Mouse (Mus musculus) neural tube, embryonic 14.5 days (tissue): ENCODE results near the gene Zbtb40. TPM values are rescaled to one million over a fixed set of nuclear protein-coding genes. Genes with fewer than 3 reads are reported as not detected.

Experiments used
- ATAC-seq: fragments of 200-750 bp; cut with Nextera tagmentation; 2 replicates; pipeline ENCODE4 v1.8.0; 2017; ENCODE audit warnings: low read depth, mild to moderate bottlenecking, moderate TSS enrichment, moderate library complexity
- H3K27ac ChIP-seq: fragments of 300-500 bp; sonication (generic); 2 replicates; pipeline ENCODE4 v1.5.1; 2014; ENCODE audit warnings: low read depth, mild to moderate bottlenecking, control low read depth, low read length, moderate library complexity, mixed read lengths
- H3K27me3 ChIP-seq: fragments of 300-500 bp; sonication (generic); 2 replicates; pipeline ENCODE4 v1.6.1; 2014; ENCODE audit warnings: low read length; ENCODE audit not compliant: control insufficient read depth, insufficient read depth
- H3K36me3 ChIP-seq: fragments of 300-500 bp; sonication (generic); 2 replicates; pipeline ENCODE4 v1.6.1; 2014; ENCODE audit warnings: low read length, mixed read lengths; ENCODE audit not compliant: control insufficient read depth, insufficient read depth
- H3K4me1 ChIP-seq: fragments of 300-500 bp; sonication (generic); 2 replicates; pipeline ENCODE4 v1.6.1; 2014; ENCODE audit warnings: low read length; ENCODE audit not compliant: control insufficient read depth, insufficient read depth
- H3K4me2 ChIP-seq: fragments of 300-500 bp; sonication (generic); 2 replicates; pipeline ENCODE4 v1.6.1; 2014; ENCODE audit warnings: mild to moderate bottlenecking, low read depth, low read length, control low read depth
- H3K4me3 ChIP-seq: fragments of 300-500 bp; sonication (generic); 2 replicates; pipeline ENCODE4 v1.5.1; 2014; ENCODE audit warnings: low read depth, low read length, control low read depth, mixed read lengths
- H3K9ac ChIP-seq: fragments of 300-500 bp; sonication (generic); replicated peaks from 2 replicates; pipeline ENCODE4 v1.6.1; 2014; ENCODE audit warnings: low read depth, mild to moderate bottlenecking, control low read depth, low read length, mixed read lengths
- H3K9me3 ChIP-seq: fragments of 300-500 bp; sonication (generic); 2 replicates; pipeline ENCODE4 v1.6.1; 2016; ENCODE audit warnings: low read length; ENCODE audit not compliant: control insufficient read depth
- WGBS: fragments of 180-500 bp; shearing (Covaris S2); extraction: QIAGEN DNeasy Blood & Tissue Kit; methylation state at CpG from one replicate; pipeline ENCODE4 v1.1.7; 2014; 5-methylcytosine and 5-hydroxymethylcytosine counted together
- polyA plus RNA-seq: library from polyadenylated mRNA; unstranded; fragments of >200 nt; fragmentation: Nextera tagmentation; extraction: Ambion mirVana; gene quantifications from 2 replicates; pipeline ENCODE4 v1.2.1, GENCODE M21; 2014

Gene Zbtb40
- polyA plus RNA-seq, 1 experiment from 2014 or later, result 4.7 TPM

DNA sequence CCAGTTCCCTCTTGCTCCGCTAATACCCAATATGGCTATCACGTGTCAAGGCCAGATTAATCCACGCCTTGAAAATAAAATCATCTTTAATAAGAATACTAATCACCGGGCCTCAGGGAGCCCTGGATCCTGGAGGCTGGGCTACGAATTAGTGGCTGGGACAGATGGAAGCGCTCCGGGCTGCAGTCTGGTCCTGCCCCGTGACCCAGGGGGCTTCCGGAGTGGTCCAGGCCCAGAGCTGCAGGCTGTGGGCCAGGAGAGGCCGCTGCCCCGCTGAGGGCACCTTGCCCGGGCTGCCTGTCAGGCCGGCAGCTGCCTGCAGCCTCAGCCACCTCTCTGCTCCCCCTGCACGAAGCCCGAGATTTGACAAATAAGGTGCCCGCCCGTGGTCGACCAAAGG is 105.8 kb downstream of the Zbtb40 start:
- no peak overlapping the region for H3K4me3 ChIP-seq
- H3K27ac ChIP-seq, result no peak overlapping the region
- H3K9me3 ChIP-seq, result no peaks in the 10 kb centered on the region
- peaks cover 14% of the 10 kb centered on the region for H3K4me1 ChIP-seq
- no peak for ATAC-seq
- H3K27me3 ChIP-seq, result no peaks in the 10 kb centered on the region
- no peaks in the 10 kb centered on the region for H3K36me3 ChIP-seq
- H3K4me2 ChIP-seq, result peak overlapping the region; percentile 14; the same call in 1 of the 2 replicates
- 20% methylated on average over 18 of the region's 18 CpGs for WGBS
- no peak overlapping the region for H3K9ac ChIP-seq

DNA sequence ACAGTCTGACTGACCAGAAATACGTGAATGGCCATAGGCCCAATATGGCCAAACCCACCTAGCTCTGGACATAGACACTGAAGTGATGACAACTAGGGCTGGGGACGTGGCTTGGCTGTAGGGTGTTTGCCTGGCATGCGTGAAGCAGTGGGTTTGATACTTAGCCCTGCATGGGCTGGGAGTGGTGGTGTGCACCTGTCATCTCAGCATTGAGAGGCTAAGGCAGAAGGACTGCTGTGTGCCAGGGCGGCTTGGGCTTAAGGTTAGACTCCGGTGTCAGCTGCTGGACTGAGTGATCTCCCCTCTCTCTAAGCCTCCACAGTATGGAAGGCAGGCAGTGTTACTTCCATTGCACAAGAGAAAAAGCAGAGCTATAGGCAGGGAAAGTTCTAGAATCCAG is 110.7 kb downstream of the Zbtb40 start:
- H3K36me3 ChIP-seq, result no peaks in the 10 kb centered on the region
- WGBS, result 83% methylated on average over 5 of the region's 5 CpGs
- no peak for ATAC-seq
- no peaks in the 10 kb centered on the region for H3K27me3 ChIP-seq
- H3K4me3 ChIP-seq, result no peak overlapping the region
- no peak overlapping the region for H3K4me2 ChIP-seq
- H3K9me3 ChIP-seq, result no peaks in the 10 kb centered on the region
- no peak overlapping the region for H3K27ac ChIP-seq
- H3K9ac ChIP-seq, result no peak overlapping the region
- peaks cover 6% of the 10 kb centered on the region for H3K4me1 ChIP-seq

DNA sequence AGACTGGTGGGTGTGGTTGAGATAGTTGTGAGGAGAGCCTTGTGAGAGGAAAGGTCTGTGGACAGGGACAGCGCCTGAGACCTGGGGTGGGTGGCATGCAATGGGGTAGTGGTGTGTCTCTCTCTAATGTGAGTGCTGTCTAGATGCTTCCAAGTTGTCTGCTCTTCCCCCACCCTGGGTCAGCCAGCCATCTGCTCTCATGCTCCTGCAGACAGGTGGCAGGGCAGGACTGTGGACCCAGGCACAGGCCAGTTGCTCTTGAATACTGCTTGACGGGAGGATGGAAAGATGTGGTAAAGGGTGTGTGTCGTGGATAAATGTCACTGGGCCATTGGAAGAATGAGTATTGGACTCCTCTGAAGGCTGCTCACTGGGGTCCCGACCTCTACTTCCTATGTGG is 111.3 kb downstream of the Zbtb40 start:
- Histone ChIP-seq H3K36me3 (no peaks in the 10 kb centered on the region), H3K27me3 (no peaks in the 10 kb centered on the region), H3K9ac (no peak overlapping the region), H3K27ac (no peak overlapping the region), H3K4me2 (no peak overlapping the region), H3K4me1 (0 out of 2 replicates have a peak, but pooled peaks cover under 1% of the 10 kb centered on the region), H3K4me3 (no peak overlapping the region), H3K9me3 (no peaks in the 10 kb centered on the region)
- 80% methylated on average over 4 of the region's 4 CpGs for WGBS
- no peak for ATAC-seq

DNA sequence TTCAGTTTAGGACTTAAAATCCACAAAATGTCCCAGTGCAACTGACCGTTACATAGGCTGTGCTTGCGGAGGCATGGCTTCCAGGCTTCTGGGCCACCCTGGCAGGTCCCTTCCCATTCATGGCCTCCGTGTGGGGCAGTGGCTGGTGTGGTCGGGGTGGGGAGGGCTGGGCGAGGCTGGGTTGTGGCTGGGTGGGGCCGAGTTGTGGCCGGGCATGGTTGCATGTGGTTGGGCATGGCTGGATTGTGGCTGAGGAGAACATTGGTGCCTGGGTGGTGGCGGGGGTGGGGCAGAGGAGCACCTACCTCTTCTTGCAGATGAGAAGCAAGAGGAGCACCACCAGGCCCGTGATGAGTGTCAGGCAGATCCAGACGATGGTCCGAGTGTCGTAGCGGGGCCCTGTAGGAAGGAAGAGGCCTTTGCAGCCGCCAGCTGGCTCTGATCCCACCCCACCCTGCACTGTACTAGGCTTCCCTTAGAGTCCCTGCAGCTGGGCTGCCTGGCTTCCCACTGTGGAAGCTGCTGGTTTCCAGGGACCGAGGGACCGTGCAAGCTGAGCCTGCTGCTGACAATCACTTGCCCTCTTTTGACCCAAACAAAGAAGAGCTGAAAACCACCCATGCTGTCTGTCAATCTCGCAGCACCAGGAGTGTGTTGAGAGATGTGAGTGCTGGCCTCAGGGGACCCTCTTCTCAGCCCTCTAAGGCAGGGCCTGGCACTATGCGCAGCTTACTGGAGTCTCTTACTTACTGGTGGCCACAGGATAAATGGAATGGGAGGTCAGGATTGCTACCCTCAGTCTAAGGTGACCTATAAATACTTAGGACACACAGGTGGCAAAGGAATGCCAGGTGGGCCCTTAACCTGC is 113.6 kb downstream of the Zbtb40 start:
- H3K36me3 ChIP-seq, result no peaks in the 10 kb centered on the region
- no peak overlapping the region for H3K4me3 ChIP-seq
- no peak for ATAC-seq
- no peak overlapping the region for H3K4me2 ChIP-seq
- H3K9me3 ChIP-seq, result no peaks in the 10 kb centered on the region
- no peaks in the 10 kb centered on the region for H3K4me1 ChIP-seq
- H3K27me3 ChIP-seq, result no peaks in the 10 kb centered on the region
- no peak overlapping the region for H3K27ac ChIP-seq
- 55% methylated on average over 18 of the region's 18 CpGs for WGBS
- no peak overlapping the region for H3K9ac ChIP-seq

DNA sequence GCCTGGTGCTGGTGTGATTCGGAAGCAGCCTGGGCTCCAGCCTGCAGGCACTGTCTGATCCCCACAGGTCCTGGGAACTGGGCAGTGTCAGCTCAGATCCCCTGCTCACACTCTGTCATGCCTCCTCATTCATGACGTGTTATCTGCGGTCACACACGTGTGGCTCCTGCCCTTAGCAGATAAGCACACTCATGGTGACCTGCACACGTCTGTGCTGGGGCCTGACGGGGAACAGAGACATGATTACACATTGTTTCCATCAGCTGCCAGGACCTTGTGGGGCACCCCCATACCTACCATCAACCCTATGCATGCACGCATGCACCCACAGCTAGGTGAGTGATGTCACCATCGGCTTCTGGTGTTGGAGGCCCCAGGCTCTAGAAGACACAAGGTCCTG is 118.1 kb downstream of the Zbtb40 start:
- H3K4me2 ChIP-seq, result no peak overlapping the region
- no peak for ATAC-seq
- 0 out of 2 replicates have a peak overlapping the region, but pooled peaks have one; percentile 2 for H3K9ac ChIP-seq
- H3K4me3 ChIP-seq, result no peak overlapping the region
- H3K27me3 ChIP-seq, result no peaks in the 10 kb centered on the region
- no peak overlapping the region for H3K27ac ChIP-seq
- H3K9me3 ChIP-seq, result no peaks in the 10 kb centered on the region
- peaks cover 7% of the 10 kb centered on the region; the same call in 1 of the 2 replicates for H3K4me1 ChIP-seq
- no peaks in the 10 kb centered on the region for H3K36me3 ChIP-seq
- 88% methylated on average over 8 of the region's 8 CpGs for WGBS

Other genes with a start within 250 kb of the Zbtb40 start
- gene Ephb2, start 212.8 kb downstream of the Zbtb40 start, polyA plus RNA-seq, result 19.6 and 24.7 TPM in 2 replicates
- 28.2 and 49.7 TPM in 2 replicates for gene C1qb, start 162.6 kb downstream of the Zbtb40 start, polyA plus RNA-seq
- 15.3 and 25.2 TPM in 2 replicates for gene C1qc, start 155.7 kb downstream of the Zbtb40 start, polyA plus RNA-seq
- 19.6 and 29.3 TPM in 2 replicates for gene C1qa, start 150.0 kb downstream of the Zbtb40 start, polyA plus RNA-seq
- 9.9 and 13.1 TPM in 2 replicates for gene Epha8, start 92.0 kb downstream of the Zbtb40 start, polyA plus RNA-seq
- 1.7 and 3.5 TPM in 2 replicates for gene Wnt4, start 228.7 kb upstream of the Zbtb40 start, polyA plus RNA-seq